ENCODE assay signal across 7 mouse cellular contexts in genomic region chr1:180364005-180364404, GRCm38 (mm10). TPM values are rescaled to one million over a fixed set of nuclear protein-coding genes. Genes with fewer than 3 reads are reported as not detected.
A peak's percentile ranks its signal among the peaks of the same experiment; 100 is the strongest.
DNase-seq lines count a peak whose midpoint lies in the region; ATAC-seq and TF ChIP-seq lines count a peak whose summit lies in the region.

No protein-coding gene starts in this region.

- H3K36me3 ChIP-seq in thymus, adult 2 months (ENCODE audit: control insufficient read depth, insufficient read depth, low read length) = no peaks in the 10 kb centered on the region
- H3K36me3 ChIP-seq in embryonic facial prominence, embryonic 10.5 days (replicated peaks) = peaks cover 3% of the 10 kb centered on the region
- no peaks in the 10 kb centered on the region for H3K36me3 ChIP-seq in intestine, embryonic 15.5 days

- 0 out of 2 replicates have a peak, but pooled peaks have one; percentile 26 for ATAC-seq in intestine, embryonic 15.5 days

- WGBS in thymus, adult 2 months = 61% methylated on average over 17 of the region's 17 CpGs
- WGBS in embryonic facial prominence, embryonic 10.5 days = 83% methylated on average over 17 of the region's 17 CpGs
- WGBS in intestine, embryonic 15.5 days = 35% methylated on average over 17 of the region's 17 CpGs

- no peak overlapping the region for H3K4me3 ChIP-seq in thymus, adult 2 months (ENCODE audit: control insufficient read depth, insufficient read depth, low read length)
- H3K4me3 ChIP-seq in embryonic facial prominence, embryonic 10.5 days = no peak overlapping the region
- H3K4me3 ChIP-seq in intestine, embryonic 15.5 days (replicated peaks) = no peak overlapping the region

- H3K4me1 ChIP-seq in thymus, adult 2 months (replicated peaks; ENCODE audit: control insufficient read depth, insufficient read depth, low read length) = peaks cover 61% of the 10 kb centered on the region
- peaks cover 57% of the 10 kb centered on the region for H3K4me1 ChIP-seq in embryonic facial prominence, embryonic 10.5 days
- H3K4me1 ChIP-seq in intestine, embryonic 15.5 days (replicated peaks) = peaks cover 35% of the 10 kb centered on the region

- TF ChIP-seq CTCF in thymus, adult 2 months (IDR thresholded peaks at IDR 0.05; ENCODE audit: borderline replicate concordance, control insufficient read depth, extremely low read depth, insufficient read depth, low read length, poor library complexity) = no peak

- H3K27me3 ChIP-seq in thymus, adult 2 months (ENCODE audit: control insufficient read depth, insufficient read depth, low read length) = no peaks in the 10 kb centered on the region
- no peaks in the 10 kb centered on the region for H3K27me3 ChIP-seq in embryonic facial prominence, embryonic 10.5 days (replicated peaks; ENCODE audit: low read depth, poor library complexity, severe bottlenecking)
- H3K27me3 ChIP-seq in intestine, embryonic 15.5 days (replicated peaks) = no peaks in the 10 kb centered on the region

- H3K9me3 ChIP-seq in embryonic facial prominence, embryonic 10.5 days = no peaks in the 10 kb centered on the region
- no peaks in the 10 kb centered on the region for H3K9me3 ChIP-seq in intestine, embryonic 15.5 days

- no peak for TF ChIP-seq POLR2A in thymus, adult 2 months (IDR thresholded peaks at IDR 0.05; ENCODE audit: control insufficient read depth, extremely low read depth, insufficient read depth, low read length, poor library complexity)

- H3K4me2 ChIP-seq in intestine, embryonic 15.5 days (replicated peaks) = peak overlapping the region; percentile 77; the same call in 1 of the 2 replicates

- H3K27ac ChIP-seq in thymus, adult 2 months (ENCODE audit: control insufficient read depth, insufficient read depth, low read length) = peak overlapping the region; percentile 16; the same call in 1 of the 2 replicates
- 0 out of 2 replicates have a peak overlapping the region, but pooled peaks have one; percentile 6 for H3K27ac ChIP-seq in embryonic facial prominence, embryonic 10.5 days (replicated peaks)
- peak overlapping the region; percentile 45; the same call in 1 of the 2 replicates for H3K27ac ChIP-seq in intestine, embryonic 15.5 days

- H3K9ac ChIP-seq in intestine, embryonic 15.5 days = no peak overlapping the region

- DNase-seq in thymus, adult 2 months = no peak
- DNase-seq in thymus, postnatal 0 days (ENCODE audit: low spot score) = no peak
- DNase-seq in embryonic facial prominence, embryonic 10.5 days (ENCODE audit: low spot score) = no peak
- peak; percentile 72 for DNase-seq in lung, postnatal 25 days (ENCODE audit: low spot score)
- DNase-seq in layer of hippocampus, postnatal 36 days = no peak
- no peak for DNase-seq in frontal cortex, postnatal 10 days (ENCODE audit: low spot score in 2 of 2)

RNA-seq across cellular contexts. Expression of gene Itpkb, which starts 33.7 kb away (rescaled TPM):
- polyA plus RNA-seq in thymus, adult 2 months (2012; rRNA removed) = 69.0 and 73.0 TPM in 2 replicates
- 12.4 and 17.6 TPM in 2 replicates for polyA plus RNA-seq in thymus, postnatal 0 days (2015; fragmentation: Nextera tagmentation; extraction: Ambion mirVana)
- 4.9 and 6.2 TPM in 2 replicates for polyA plus RNA-seq in embryonic facial prominence, embryonic 10.5 days (2016; fragmentation: Nextera tagmentation; extraction: Ambion mirVana)
- 6.9 and 8.2 TPM in 2 replicates for polyA plus RNA-seq in intestine, embryonic 15.5 days (2015; fragmentation: Nextera tagmentation; extraction: Ambion mirVana)
- total RNA-seq in layer of hippocampus, postnatal 36 days (2021) = 10 to 100 TPM; 24.2 to 25.2 TPM
